Mouse (Mus musculus) cerebellum, postnatal 25 days (tissue): ENCODE measurements at regions not wholly inside any gene's neighbourhood (a gene's known extent, or its start where the extent isn't known, plus 50 kb on each side); places are given as distances from the start of the nearest gene placed in this dataset.

Experiments used
- DNase-seq, 2 experiments: peaks; one replicate each; pipeline ENCODE4 v3.0.0; 2021; ENCODE audit warnings: mixed read lengths in 2 of 2

DNA sequence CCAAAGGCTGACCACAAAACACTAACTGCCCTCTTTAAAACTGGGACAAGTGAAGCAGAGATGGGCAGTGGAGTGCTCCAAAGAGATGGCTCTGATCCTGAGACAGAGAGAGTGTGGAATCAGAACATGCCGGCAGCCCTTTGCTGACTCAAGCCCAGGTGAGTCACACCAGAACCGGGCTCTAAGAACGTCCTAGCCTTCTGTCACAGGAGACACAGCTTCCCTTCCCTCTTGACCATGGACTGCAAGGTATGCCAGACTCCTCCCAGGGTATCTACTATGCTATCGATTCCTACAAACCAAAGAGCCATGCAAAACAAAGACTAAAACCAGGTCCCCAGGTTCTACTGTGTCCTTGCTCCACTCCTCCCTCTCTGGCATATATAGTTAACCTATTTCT is 98.0 kb downstream of the Dhx15 start:
- DNase-seq, result no peak

DNA sequence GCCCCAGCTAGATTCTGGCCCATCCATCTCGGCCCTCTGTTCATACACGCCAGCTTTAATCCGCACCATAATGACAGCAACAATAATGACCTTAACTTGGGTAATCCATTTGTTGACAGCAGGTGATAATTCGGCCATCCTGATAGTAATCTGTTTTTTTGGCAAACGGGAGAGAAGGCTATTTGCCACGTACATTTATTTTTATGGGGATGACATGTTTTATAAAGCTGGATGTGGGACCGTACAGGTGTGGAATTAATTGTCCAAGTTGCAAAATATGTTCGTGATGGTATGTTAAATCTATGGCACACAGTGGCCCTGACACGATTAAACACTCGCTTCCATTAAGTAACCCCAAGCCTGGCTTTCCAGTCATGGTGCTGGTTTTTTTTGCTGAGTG is 102.2 kb downstream of the Dhx15 start:
- DNase-seq, result no peak

DNA sequence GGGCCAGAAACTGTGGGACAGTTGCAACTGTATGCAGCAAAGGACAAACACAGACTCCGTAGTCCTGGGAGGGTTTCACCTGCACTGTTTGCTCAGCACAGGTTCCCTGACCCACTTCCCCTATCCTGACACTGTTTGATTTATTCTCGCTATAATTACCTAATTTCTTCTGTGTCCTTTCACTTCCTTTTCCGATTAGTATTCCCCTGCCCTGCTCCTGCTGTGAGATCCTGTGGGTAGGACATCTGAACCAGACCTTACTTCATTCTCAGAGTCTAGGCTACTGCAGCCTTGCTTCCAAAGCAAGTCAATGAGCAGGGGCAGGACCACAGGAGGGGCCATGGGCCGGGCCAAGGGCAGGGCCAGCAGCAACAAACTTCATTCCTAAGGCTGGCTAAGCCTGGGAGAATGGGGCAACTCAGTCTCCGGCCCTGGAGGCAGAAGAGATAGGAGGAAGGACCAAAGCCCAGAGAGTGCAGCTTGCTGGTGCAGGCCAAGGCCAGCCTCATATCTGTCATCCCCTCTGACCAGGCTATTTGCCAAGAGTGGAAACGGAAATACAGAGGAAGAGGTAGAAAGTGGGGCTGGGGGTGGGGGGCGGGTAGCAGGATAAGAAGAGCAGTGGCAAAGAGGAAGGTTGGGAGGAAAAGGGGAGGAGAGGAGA is 103.4 kb downstream of the Dhx15 start:
- no peak for DNase-seq

DNA sequence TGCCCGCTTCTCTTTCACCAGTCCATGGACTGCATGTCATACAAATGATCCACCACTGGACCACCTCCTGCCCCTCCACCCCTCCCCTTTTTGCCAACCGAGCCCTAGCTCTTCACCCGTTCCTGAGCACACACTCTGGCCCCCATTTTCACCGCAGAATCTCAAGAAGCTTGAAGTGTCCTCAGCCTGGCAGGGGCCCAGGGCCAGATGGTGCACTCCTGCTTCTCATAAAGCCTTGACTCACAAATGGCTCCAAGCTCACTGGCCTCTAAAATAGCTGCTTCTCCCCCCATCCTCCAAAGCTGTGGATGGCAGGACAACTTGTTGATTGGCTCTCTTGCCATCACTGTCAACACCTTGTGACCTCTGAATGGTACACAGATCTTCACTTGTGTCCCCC is 110.0 kb downstream of the Dhx15 start:
- peak; percentile 68 to 86 for DNase-seq

DNA sequence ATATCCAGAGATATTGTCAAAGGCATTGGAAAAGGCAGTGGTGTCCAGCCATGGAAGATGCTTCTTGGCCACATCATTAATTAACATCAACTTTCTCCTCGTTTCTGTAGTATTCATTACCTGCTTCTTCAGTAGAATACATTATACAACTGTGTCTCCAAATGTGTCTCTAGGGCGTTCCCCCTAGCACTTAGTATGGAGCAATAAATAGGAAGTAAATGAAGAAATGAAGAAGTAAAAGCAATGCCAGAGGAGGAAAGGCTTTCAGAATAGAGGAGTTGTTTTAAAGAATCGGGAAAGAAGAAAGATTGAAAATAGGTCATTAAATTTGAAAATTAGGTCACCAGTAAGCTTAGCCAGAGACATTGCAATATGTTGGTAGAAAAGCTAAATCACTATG is 112.6 kb downstream of the Dhx15 start:
- no peak for DNase-seq

DNA sequence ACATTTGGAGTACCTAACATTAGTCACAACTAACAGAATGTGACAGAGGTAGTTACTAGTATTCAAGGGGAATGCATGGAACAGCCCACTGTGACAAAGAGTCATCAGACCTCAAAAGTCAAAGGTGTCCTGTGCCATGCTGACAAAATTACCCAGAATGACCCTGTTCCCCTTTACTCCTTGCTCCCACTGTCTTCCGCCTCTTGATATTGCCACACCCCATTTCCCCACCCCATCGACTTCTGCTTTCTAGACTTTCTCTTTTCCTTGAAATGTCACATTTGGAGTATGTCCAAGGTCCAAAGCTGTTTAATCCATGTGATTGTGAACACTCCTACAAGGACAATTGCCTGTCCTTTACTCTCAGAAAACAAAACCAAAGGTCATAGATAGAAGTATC is 115.2 kb downstream of the Dhx15 start:
- DNase-seq, result no peak

DNA sequence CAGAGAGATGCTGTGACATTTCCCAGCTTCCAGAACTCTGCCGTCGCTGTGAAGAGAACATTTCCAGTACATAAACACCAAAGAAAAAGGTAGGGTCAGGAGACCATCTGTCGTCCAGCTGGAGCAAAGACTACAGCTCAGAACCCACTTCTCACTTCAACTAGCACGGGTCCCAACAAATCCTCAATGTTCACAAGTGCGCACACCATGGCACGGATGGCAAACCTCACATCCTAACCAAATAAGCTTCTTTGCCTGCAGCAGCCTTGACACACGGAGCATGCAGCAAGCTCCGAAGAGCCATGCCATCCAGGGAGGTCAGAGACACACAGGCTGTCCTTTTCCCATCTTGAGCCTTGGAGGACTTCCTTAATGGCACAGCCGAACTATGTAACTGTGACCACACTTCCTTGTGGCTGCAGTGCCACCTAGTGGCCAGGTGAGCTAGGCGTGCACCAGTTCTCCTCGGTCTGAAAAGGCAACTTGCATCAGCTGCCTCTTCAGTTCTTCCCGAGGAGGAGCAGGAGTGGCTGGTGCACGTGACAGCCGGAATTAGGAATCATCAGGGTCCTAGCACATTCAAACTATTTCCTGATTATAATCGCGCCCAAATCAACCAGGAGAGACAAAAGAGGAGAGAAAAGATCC is 125.4 kb downstream of the Dhx15 start:
- peak; percentile 90 to 94 for DNase-seq

DNA sequence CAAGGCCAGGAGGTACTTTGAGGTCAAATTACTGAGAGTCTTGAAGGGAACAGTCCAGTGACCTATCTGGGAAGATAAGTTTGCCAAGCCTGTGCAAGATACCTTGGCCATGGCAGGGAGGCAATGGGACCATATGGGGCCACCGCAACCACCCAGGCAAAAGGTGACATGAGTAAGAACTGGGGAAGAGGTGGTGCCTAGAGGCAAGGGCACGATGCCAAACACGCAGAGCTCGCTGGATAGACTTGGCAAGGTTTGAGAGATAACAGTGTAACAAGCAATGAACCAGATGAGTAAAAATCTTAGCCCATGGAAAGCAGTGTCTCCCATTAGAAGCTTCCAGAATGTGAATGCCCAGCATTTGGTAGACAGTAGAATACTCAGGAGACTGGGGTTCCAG is 128.1 kb downstream of the Dhx15 start:
- peak; percentile 13 to 46 for DNase-seq

DNA sequence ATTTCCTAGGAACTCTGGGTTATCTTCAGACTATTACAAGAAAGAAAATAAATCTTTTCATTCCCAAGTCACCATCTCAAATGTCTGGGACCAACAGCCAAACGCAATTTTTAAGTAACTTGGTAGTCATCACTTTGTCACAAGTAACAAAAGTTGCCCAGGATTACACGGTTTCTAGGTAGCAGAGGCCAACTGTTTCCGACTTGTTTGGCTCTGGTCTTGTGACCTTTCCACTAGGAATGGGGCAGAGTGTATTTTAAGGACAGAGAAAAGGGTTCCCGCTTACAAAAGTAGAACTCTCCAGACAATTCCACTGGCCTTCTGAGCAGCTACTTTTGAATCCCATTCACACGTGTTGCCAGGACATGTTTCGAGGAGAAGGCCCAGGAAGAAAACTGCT is 129.1 kb downstream of the Dhx15 start:
- no peak for DNase-seq

DNA sequence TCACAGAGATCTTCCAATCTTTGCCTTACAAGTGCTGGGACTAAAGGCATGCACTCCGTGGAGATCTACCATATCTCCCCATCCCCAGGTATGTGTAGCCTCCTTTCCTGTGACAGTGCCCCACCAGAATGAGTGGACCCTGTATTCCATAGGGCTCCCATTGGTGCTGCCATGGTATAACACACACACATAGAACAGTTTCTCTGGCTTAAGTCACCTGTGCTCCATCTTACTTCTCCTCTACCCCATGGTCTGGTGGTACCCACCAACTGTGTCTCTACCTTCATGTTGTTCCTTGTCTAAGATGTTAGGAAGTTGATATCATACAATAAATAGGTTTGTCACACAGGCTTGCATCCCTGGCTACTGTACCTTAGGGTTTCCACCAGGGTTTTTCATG is 133.1 kb downstream of the Dhx15 start:
- DNase-seq, result no peak

DNA sequence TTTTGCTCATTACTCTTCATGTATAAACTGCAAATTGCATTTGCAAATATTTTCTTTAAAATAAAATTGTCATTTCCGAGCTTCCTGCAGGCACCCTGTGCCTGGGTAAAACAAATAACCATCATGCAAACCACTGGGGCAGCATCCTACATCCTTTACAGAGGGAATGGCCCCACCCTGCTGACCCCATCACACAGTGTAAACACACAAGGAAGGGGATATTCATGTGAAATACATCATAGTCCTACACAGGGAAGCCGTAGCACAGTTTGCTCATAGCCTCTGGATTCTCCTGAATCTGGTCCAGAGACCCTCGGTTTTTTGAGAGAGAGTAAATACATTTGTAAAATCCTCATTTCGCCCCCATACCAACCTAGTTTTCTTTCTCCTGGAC is 138.2 kb downstream of the Dhx15 start:
- no peak for DNase-seq

DNA sequence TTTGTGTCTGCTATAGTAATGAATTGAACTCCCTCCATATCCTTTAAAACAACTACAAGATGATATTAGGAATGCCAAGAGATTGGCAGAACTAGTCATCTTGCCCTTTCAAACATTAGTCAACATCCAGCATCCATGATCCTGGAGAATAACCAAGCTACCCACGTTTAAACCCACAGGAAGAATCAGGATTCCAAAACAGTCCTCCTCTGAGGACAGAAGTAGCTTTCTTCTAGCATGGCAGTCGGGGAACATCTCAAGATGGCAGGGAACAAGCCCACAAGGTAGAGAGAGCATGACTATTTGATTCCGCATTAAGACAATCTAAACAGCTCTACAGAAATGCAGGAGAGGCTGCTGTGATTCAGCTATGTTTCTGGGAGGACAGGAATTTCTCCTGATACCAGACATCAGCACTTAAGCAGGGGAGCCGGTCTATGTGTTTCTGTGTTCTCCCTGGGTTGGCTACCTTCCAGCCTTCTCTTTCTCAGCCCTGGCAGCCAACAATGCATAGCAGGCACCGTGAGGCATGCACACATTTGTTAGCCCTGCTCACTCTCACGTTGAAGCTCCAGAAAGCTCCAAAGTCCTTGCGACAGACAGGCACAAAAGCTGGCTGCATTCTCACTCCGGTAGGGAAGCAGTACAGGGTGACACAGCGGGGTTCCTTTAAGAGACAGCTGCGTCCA is 138.8 kb downstream of the Dhx15 start:
- peak; percentile 36 to 58 for DNase-seq

DNA sequence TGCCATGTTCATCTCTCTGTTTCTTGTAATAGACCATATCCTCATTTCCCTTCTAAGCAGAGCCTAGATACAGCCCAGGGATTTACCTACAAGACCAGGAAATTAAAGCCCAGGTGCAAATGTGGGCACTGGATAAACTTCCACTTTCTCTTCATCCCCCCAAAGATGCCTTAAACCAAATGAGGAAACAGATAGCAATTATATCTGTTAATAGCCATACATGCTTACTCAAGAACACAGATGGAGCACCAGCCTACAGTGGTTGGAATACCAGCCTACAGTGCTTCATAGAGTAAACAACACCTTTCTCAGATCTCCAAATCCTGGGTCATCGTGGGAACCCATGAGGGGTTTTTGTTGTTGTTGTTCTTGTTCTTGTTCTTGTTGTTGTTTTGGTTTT is 141.5 kb downstream of the Dhx15 start:
- no peak for DNase-seq

DNA sequence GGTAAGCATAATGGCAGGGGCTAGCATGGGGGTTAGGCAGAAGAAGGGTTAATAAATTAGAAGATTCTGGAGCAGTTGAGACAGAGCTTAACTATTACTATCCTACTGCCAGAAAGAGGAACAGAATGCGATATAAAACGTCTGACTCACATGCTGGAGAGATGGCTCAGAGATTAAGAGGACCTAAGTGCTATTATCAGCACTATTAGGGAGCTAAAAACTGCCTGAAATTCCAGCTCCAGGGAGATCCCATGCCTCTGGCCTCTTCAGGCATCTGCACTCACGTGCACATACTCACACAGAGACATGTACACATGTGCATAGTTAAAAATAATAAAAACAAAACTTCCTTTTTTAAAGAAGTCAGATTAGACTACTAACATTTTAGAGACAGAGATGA is 143.6 kb downstream of the Dhx15 start:
- no peak for DNase-seq

DNA sequence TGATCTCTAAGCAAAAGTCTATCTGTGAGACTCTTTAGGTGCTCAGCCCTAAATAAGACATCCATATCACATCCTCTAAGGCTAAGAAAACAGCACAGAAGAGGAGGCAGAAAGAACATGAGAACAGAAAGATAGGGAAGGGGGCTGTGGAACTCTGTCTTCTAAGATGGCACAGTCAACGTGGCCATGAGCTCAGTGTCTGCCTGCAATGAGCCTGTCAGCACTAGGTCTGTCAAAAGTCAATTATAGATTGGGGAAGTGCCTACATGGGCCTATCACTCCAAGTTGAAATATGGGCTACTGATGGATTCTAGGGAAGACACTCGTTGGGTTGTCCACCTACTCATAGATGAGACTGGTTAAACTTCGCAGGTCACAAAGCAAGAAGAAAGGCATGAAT is 146.2 kb downstream of the Dhx15 start:
- no peak for DNase-seq

DNA sequence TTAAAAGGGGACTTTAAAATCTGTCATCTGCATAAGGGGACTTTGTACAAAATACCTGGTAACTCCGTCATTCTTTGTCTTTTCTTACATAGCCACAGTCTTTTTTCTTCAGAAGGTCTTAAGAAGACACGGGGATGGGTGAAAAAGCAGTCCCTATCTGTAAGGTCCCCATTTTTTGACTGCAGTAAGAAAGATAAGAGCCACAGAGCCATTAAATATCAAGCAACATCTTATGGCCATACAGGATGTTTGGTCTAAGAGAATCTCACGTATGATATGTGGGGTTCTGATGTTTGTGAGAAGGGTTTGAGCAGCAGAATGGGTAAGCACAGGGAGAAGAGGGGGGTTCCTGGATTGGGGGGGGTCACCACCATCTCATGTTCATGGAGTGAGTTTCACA is 148.9 kb downstream of the Dhx15 start:
- no peak for DNase-seq

DNA sequence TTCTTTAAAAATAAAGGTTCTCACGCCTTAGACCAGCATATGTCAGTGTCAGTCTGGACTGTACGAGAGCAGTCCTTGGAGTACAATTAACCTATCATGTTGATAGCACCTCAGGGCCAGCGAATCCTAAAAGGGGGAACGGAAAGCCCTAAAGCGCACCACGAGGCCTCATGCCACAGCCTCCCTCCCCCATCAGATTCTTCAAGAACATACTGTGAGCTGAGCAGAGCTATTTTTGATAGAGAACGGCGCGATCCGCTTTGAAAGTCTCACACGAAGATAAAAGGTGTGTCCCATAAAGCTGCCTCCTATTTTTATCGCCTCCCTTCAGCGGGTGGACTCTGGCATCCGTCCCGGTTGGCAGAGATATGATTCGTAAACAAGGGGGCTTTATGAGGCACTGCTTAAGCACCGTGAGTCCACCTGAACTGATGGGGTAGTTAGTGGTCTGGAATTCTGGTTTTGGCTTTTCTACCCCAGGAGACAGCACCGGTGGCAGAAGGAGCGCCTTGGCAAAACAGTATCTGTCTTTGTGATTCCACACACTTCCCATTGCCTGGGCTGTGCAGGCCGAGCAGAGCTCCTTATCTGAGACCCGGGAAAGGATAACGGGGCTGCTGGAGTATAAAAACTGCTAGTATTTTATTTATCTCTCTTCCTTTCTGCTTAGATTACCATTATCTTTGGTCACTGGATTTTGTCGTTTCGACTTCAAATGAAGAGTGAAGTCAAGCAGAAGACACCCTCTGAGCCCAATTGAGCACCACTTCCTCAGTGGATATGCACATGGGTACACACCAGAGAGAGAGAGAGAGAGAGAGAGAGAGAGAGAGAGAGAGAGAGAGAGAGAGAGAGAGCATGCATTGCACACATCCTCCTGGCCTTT is 149.6 kb downstream of the Dhx15 start:
- peak; percentile 45 to 52 for DNase-seq

DNA sequence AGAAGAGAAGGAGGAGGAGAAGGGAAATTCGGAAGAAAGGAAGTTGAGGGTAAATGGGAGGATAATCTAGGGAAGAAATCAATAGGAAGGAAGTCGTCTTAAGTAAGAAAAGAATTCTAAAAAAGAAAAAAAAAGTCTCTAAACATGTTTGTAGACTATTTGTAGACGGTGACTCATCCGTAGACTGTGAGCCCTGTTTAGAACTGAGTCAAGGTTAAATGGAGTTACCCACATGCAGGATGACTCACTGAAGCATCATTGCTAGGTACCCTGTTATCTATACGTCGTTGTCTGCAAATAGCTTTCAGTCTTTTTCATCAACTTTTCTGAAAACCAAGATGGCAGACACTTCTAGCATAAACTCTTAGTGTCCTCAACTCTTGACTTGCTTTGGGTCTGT is 155.0 kb downstream of the Dhx15 start:
- DNase-seq, result no peak

DNA sequence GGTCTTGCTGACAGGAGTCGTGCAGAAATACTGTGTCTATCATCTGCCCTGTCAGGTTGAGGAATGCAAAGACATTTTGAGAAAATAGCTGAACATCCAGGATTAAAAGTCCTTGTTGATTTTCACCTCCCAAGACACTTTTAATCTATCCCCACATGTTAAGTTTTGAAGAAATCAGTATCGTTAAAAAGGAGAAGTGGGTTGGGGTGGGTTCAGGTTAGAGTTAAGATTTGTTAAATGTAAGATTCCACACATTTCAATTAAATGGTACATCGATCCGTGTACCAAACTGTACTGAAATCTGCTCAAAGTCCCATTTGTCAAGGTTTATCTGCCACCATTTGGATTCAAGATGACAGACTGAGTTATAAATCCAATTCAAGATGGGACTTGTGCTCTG is 162.8 kb downstream of the Dhx15 start:
- no peak for DNase-seq

DNA sequence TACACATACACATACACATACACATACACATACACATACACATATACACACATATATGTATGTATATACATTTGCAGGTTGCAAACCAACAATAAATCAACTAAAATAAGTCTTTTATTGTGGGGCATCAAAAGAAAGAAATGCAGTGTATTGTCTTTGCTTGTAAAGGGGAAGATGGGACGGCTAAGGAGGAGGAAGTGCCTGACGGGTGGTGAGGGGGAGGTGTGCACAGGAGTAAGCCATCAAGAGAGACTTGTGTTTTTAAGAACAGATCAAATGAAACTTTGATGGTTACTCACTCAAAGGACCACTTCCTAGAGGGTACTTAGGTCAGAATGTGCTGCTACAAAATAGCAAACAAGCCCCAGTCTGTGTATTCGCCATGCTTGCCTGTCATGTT is 164.2 kb downstream of the Dhx15 start:
- DNase-seq, result no peak

DNA sequence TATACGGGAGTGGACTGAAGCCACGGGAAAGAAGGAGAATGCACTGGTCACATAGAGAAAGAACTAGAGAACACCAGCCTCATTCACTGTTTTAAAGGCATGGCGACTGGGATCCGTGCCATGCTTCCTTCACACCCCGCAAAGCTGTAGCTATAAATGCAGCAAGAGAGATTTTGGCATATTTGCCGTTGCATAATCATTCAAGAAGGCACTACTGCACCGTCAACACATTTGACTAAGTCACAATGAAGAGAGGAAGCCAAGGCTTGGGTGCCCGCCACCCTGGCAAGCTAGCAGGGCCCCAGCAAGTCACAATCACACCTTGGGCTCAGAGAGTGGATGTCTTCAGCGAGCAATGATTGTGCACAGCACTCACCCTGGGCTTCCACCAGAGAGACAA is 167.1 kb downstream of the Dhx15 start:
- peak; percentile 64 to 72 for DNase-seq

DNA sequence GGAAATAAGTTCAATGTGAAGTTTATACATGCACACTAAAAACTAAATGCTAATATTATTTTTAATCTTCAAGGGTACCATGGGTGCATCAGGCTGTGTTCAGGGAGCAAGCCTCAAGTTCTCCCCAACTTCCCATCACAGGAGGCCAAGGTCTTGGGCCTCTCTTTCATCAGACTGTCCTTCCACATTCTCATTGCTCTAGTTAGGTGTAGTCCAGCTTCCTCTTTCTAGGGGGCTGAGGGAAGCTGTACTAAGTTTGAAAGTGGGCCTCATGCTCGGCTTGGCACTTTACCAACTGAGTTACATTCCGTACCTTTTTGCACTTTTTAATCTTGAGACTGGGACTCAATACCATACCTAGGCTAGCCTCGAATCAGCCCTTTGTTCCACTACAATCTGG is 173.3 kb downstream of the Dhx15 start:
- no peak for DNase-seq

DNA sequence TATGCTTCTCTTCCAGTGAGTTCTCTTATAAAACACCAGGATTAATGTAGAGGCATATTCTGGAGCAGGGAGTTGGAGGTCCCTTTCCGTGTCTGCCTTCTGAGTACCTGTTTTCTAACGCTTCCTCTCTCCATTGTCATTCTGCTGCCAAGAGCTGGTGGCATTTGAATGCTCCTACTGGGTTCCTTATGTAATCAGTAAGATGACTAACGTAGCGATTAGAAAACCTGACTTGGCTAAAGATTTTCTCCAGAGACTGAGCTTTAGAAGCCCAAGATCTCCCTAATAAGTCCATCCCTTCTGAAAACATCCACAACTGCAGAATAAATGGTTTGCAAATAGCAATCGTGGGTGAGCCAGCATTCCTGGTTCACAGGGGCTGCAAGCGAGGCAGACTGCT is 174.5 kb downstream of the Dhx15 start:
- DNase-seq, result peak; percentile 40 to 59
